Mouse (Mus musculus): Measurements from ENCODE around the gene Kalrn.

Kalrn gene

DNA sequence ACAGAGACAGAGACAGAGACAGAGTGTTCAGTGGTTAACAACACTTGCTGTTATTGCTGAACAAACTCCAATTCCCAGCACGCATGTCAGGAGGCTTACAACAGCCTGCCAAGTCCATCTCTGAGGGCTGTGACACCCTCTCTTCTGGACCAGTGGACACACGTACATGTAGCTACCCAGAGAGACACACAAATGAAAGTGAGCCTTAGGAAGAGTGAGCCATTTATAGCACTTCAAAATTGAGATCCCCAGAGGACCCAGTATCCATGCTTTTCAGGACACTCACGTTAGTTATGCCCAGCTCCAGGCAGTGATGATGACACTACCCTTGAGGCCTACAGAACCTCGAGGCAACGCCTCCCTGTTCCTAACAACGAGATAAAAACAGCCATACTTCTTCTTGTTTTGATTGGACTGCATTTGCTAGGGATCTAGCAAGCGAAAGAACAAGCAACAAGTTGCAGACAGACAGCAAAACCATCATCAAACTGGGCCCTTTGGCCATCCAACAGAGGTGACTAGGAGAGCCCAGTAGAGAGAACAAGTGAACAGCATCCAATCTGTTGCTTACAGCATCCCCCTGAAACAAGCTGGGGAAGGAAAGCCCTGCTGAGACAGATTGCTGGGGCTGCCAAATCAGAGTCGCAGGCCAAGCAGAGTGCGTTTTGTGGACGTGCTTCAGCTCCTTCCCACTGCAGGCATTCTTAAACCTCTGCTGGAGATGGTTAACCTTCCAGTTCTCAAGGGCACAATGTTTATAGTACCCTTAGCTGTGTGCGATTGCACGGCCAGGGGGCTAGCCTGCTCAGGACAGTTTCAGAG is 634.8 kb downstream of the Kalrn start:
- no peak for DNase-seq (ENCODE audit: low spot score)

DNA sequence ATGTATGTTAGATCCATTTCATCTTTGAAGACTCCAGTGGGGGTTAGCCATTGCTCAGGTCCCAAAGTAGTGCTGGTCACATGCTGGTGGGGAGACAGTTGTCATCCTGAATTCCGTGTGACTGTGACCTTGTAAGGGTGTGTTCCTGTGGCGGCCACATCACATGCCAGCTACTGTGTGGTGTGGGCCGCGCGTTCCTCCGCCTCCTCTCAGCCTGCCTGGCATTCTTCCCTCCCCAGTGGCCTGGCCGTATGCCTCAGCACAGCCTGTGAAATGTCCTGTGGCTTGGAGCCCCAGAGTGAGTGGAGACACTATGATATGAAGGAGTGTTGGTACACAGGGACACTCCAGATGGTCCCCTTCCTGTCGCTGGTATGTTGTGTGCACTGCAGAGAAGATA is 635.8 kb downstream of the Kalrn start:
- no peak for DNase-seq (ENCODE audit: low spot score)

DNA sequence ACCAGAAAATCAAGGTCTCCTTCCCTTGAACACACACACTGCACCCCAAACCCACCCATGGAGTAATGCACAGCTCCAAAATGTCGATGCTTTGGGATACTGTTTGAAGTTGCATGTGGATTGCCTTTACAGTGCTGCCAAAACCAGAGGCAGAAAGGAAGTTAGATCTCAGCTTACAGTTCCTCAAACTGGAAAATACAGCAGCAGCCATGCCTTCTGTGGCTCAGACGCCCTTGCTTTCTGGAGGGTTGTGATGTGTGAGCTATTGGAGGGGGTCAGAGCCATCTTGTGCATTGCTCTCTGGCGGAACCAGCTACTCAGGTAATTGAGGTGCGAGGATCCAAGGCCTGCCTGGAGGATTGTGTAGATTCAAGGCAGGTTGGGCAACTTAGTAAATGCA is 636.4 kb downstream of the Kalrn start:
- DNase-seq (ENCODE audit: low spot score), result no peak

DNA sequence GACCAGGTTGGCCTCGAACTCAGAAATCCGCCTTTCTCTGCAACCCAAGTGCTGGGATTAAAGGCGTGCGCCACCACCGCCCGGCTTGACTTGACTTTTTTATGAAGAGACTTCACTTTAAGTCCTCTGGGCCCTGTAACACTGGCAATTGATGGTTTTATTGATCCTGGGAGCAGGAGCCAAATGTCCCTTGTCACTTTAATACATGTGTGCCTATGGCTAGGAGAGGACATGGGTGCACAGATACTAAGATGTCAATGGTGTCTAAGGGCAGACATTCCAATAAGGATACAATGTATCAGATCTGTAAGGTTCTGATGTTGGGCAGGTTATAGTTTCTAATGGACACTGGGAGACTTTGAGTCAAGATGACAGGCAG is 637.9 kb downstream of the Kalrn start:
- no peak for DNase-seq (ENCODE audit: low spot score)

DNA sequence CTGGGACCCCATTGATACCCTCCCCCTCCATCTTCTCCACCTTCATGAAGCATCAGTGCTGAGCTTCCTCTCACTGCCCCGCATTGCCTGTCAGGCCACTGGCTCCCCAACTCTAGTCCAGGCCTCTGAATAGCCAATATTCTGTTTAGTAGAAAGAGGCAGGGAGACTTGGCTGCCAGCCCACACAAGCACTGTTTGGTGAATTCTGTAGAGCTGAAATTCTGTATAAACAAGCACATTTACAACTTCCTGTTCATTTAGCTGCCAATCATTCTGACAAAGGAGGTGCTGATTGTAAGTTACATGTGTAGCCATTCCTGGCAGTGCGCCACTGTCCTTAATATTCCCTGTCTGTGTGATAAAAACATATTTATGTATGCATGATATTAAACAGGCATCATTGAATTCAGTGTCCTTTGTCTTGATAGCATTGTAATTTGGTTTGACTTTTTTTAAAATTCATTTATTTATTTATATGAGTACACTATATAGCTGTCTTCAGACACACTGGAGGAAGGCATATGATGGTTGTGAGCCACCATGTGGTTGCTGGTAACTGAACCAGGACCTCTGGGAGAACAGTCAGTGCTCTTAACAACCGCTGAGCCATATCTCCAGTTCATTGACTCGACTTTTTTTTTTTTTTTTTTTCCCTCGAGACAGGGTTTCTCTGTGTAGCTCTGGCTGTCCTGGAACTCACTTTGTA is 638.5 kb downstream of the Kalrn start:
- DNase-seq (ENCODE audit: low spot score), result no peak

DNA sequence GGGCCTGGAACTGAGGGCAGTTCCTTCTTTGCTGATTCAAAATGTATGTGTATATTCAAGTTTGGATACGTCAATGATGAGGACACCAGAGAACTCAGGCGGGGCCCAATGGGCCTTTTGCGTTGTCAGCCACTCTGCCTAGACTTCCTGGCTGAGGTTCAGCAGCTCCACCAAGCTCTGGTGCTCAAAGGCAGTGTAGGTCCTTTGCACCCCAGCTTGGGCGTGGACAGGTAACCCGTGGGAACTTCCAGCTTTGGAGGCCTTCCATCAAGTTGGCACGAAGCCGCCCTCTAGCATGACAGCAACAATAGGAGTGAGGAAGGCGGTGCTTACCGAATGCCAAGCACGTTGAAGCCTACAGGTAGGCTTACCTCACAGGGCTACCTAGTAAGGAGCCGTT is 639.9 kb downstream of the Kalrn start:
- no peak for DNase-seq (ENCODE audit: low spot score)

DNA sequence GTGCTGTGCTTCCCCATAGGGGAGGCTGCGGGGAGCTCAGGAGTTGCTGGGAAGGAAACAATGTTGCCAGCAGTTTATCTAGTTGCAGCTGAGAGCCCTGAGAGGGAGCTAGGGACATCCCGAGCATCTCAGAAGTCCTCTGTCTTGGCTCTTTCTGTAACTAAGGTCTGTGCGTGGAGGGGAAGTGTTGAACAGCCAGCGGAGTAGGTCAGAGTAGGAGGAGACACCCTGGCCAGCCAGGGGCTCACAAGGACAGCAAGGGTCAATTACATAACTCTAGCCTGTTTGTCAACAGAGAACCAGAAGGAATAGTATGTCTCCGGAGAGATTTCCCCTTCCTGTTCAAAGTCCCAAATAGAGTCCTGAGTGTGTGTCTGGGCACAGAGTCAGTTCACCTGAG is 641.2 kb downstream of the Kalrn start:
- DNase-seq (ENCODE audit: low spot score), result no peak

DNA sequence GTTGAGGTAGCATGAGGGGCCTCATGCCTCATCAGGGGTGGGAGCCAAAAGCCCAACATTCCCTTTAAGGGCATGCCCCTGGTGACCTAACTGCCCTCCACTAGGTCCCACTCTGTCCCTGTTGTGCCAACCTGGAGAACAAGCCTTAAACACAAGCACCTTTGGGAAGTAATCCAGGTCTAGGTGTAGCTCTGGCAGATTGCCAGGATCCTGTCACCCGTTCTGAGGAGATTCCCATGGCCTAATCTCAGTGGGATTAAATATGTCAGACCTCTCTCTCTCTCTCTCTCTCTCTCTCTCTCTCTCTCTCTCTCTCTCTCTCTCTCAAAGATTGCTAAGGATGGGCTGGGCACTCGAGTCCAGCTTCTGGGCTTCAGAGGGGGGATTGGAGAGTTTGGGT is 641.6 kb downstream of the Kalrn start:
- DNase-seq (ENCODE audit: low spot score), result no peak

DNA sequence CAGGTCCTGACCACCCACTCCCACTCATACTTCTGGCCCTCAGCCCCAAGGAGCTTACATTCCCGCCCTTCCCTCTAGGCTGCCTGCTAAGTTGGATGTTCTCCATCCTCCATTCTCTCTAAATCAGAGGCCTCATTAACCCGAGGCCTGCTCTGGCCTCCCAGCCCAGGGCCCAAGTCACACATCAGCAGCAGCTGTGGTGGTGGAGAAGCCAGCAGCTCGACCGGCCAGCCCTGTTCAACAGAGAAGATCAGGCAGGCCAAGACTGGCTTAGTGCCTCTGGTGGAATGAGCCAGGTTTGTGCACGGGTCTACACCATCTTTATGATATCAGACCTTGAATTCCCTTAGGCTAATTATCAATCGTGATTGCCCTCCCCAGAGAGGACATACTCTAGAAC is 642.5 kb downstream of the Kalrn start:
- no peak for DNase-seq (ENCODE audit: low spot score)

DNA sequence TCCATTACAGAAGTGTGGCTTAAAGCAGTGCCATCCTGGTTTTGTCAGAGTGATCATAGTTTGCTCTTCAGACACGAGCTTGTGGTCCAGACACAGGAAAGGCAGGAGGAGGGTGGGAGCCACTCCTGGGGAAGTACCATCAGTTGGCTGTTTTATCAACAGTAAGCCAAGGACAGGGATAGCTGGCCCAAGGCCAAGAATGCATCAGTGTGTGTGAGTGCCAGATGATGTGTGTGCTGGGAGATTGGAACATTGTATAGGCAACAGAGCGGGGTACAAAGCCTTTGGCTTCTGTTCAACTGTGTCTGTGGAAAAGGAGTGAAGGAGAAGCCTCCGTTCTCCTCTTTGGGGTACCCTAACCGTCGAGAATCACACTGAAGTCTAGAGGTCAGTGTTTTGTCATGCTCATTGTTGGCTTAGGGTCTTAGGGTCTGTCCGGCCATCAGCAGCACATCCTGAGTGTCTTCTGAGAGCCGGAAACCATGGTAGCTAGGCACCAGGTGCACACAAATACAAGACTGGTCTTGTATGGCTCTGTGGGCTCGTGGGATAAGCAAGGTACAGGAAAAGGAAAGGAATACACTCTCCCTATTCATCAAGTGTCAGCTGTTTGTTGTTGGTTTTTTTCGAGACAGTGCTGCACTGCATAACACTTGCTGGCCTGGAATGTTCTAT is 644.4 kb downstream of the Kalrn start:
- DNase-seq (ENCODE audit: low spot score), result no peak

DNA sequence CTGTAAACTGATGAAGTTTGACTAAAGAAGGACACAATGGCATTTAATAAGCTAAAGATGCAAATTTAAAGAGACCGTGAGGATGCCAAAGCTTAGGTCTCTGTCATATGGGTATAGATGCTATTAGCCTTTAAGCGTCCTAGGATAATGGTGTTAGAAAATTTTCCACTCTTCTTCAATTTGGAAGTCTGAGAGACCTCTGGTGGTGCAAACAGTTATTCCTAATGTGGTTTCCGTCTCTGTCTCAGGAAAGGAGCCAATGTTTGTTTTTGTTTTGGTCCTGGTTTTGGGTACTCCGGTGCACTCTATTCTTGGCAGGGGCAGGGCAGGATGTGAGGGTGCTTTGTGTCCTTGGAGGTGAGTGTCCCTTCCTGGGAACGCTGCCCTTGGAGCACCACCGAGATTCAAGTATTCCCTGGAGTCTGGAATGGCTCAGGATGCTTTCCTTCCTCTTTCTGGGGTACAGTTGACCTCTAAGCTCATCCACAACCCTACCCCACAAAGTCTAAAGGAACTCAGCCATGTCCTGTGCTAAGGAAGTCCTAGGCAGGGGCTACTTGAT is 646.0 kb downstream of the Kalrn start:
- DNase-seq (ENCODE audit: low spot score), result no peak

DNA sequence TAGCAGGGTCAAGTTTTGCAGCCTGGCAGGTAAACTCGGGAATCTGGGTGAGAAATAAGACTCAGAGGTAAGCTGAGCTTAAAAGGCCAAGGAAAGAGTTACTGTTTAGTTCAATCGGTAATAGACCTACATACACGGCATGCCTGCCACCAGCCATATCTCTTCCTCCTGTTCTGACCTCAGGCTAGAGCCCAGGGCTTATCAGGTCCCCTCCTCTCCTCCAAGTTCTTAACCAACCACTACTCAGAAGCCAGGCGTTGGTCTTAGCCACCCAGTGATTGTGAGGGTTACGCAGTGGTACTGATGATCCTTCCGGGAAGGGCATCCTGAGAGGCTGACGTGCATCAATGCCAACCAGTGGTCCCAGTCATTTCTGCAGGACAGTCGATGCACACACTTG is 649.6 kb downstream of the Kalrn start:
- DNase-seq (ENCODE audit: low spot score), result no peak

DNA sequence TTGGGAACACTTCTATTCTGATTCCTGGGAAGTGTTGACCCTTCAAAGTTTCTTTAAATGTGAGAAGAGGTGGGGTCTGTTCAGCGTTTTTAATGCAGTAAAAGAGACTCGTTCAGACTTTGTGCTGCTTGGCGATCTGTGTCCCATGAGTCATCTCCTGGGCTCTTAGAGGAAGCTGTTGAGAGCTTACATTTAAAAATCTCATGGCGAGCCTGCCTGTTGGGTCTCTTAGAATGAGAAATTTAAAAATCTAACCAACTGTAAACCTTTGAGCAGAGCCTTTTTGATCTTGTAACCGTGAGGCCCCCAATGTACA is 650.4 kb downstream of the Kalrn start:
- no peak for DNase-seq (ENCODE audit: low spot score)

DNA sequence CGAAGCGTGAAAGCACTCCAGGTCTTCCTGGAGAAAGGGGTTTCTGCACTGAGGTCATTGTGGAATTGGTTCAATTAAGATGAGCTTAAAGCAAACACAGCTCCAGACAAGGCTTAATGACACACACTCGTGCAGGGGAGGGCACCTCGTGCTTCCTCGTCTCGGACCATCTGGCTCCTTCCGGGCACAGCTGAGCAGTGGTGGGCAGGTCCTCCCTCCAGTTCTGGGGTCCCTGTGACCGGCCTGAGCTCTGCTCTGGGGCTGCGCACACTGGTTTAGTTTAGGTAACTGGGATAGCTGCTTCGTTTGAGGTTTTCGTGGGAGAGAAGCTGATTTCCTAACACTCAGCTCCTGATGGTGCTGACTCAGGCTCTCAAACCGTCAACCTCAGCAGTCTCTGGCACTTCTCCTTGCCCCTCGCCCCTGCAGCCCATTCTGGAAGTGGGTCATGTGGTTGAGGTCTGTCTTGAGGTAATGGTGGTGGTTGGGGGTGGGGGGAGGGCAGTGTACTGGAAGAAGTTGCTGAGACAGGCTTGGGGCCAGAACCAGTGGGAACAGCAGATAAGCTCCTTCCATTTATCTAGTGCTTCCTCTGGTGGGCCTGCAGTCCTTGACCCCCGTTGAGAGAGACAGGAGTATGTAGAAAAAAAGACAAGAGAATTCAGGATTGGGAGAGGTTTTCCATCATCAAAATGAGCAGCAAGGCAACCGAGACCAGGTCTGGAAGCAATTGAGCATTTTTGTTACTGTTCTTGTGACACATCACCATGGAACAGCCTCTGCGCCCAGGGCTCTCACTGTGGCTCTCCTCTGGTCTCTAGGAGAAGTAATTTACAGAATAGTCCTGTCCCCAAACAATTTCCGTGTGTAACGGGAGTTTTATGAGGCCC is 651.0 kb downstream of the Kalrn start:
- no peak for DNase-seq (ENCODE audit: low spot score)

DNA sequence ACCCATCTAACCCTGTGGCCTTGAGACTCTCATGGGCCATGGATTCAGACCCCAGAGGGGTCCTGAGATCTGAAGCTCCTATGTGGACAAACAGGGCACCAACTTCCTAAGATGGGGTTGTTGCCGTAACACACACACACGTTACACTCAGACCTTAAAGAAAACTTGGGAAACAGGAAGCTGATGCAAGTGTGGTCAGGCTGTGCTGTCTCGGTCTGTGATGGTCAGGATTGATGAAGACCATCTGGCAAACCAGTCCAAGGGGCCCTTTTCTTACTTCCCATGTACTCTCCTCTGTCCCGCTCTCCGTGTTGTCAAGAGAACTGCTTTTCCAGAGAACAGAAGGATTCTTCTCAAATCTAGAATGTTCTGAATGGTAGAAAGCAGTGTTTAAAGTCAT is 651.8 kb downstream of the Kalrn start:
- DNase-seq (ENCODE audit: low spot score), result no peak
